Mouse (Mus musculus) ES-E14 (cell line): ENCODE data around the gene Atp2b4. TPM values are rescaled to one million over a fixed set of nuclear protein-coding genes. Genes with fewer than 3 reads are reported as not detected.

Experiments
- DNase-seq: peaks from one replicate; pipeline ENCODE4 v3.0.0-alpha.2; 2013; ENCODE audit warnings: low read depth, low spot score
- H3K27ac ChIP-seq: 2 replicates; pipeline ENCODE4 v1.5.1; 2012; ENCODE audit warnings: low read depth, mild to moderate bottlenecking, low read length, moderate library complexity, mixed read lengths; ENCODE audit not compliant: poor library complexity, insufficient read depth, severe bottlenecking
- H3K36me3 ChIP-seq: 2 replicates; pipeline ENCODE4 v1.6.1; 2012; ENCODE audit warnings: mild to moderate bottlenecking, low read length, moderate library complexity, mixed read lengths; ENCODE audit not compliant: control insufficient read depth, poor library complexity, insufficient read depth, severe bottlenecking
- H3K4me1 ChIP-seq, 2 experiments: fragments of 150-350 bp in 1 of 2; sonication (generic) in 1 of 2; 2 replicates each; pipeline ENCODE4 v1.6.1; 2012; ENCODE audit warnings: low read length in 2 of 2, mild to moderate bottlenecking in 1 of 2, mixed read lengths in 1 of 2; ENCODE audit not compliant: control insufficient read depth in 2 of 2, insufficient read depth in 2 of 2, poor library complexity in 1 of 2
- H3K4me3 ChIP-seq, 2 experiments: fragments of 150-350 bp in 1 of 2; sonication (generic) in 1 of 2; 2 replicates each; pipeline ENCODE4 v1.5.1; 2012; ENCODE audit warnings: low read length in 2 of 2, low read depth in 1 of 2, mild to moderate bottlenecking in 1 of 2, mixed read lengths in 1 of 2; ENCODE audit not compliant: insufficient read depth in 1 of 2, poor library complexity in 1 of 2, severe bottlenecking in 1 of 2
- H3K9ac ChIP-seq: 2 replicates; pipeline ENCODE4 v1.6.1; 2012; ENCODE audit warnings: low read depth, mild to moderate bottlenecking, low read length, mixed read lengths; ENCODE audit not compliant: poor library complexity, insufficient read depth, severe bottlenecking
- H3K9me3 ChIP-seq: fragments of 150-350 bp; sonication (generic); 2 replicates; pipeline ENCODE4 v1.6.1; 2012; ENCODE audit warnings: low read depth, mild to moderate bottlenecking, low read length; ENCODE audit not compliant: control insufficient read depth, insufficient read depth
- CHD2 ChIP-seq: IDR thresholded peaks from 2 replicates; pipeline ENCODE4 v1.6.1; 2014; ENCODE audit warnings: mild to moderate bottlenecking, low read depth, low read length, inconsistent platforms
- HCFC1 ChIP-seq: IDR thresholded peaks from 2 replicates; pipeline ENCODE4 v1.6.1; 2012; ENCODE audit warnings: low read length, inconsistent platforms, borderline replicate concordance; ENCODE audit not compliant: insufficient read depth
- MAFK ChIP-seq: IDR thresholded peaks from 2 replicates; pipeline ENCODE4 v1.6.1; 2014; ENCODE audit warnings: mild to moderate bottlenecking, low read depth, low read length, inconsistent platforms; ENCODE audit not compliant: insufficient read depth
- ZC3H11A ChIP-seq: IDR thresholded peaks from 2 replicates; pipeline ENCODE4 v1.6.1; 2012; ENCODE audit warnings: low read depth, mild to moderate bottlenecking, inconsistent platforms, low read length, borderline replicate concordance
- ZNF384 ChIP-seq: IDR thresholded peaks from 2 replicates; pipeline ENCODE4 v1.6.1; 2012; ENCODE audit warnings: low read depth, low read length, inconsistent platforms
- in situ Hi-C, 2 experiments: fragments of 600-800 bp; cut with MboI; formaldehyde crosslinking; loops; one replicate each; pipeline ENCODE4 v1.15.1; 2025; ENCODE audit warnings: low sequenced_read_pairs in 2 of 2, inconsistent platforms in 1 of 2; ENCODE audit not compliant: unreplicated experiment in 2 of 2
- total RNA-seq: library from RNA; depleted of rRNA; stranded (reverse); fragments of 300-350 nt; gene quantifications from 2 replicates; pipeline ENCODE4 v1.2.3, GENCODE M21; 2012

Gene Atp2b4
- total RNA-seq, 1 experiment = 9.8 TPM

- TF ChIP-seq ZC3H11A (no peak), CHD2 (no peak)
- H3K27ac ChIP-seq = no peak overlapping the region
- in situ Hi-C loops = no loop called here
- H3K9me3 ChIP-seq = no peaks in the 10 kb centered on the region
- H3K4me1 ChIP-seq = peaks cover 0 to 7% of the 10 kb centered on the region in 2 experiments; a peak in 2 of 4 replicates
- no peak for DNase-seq
- H3K4me3 ChIP-seq = peak overlapping the region; percentile 43 to 62; a peak in 2 of 4 replicates
- no peaks in the 10 kb centered on the region for H3K36me3 ChIP-seq
- H3K9ac ChIP-seq = no peak overlapping the region
Observed at GRCm38 (mm10) chr1:133799686-133800445, 975 bp downstream of the Atp2b4 start.

- TF ChIP-seq CHD2 (no peak), ZNF384 (no peak), MAFK (no peak)
- no peak overlapping the region for H3K4me3 ChIP-seq
- H3K27ac ChIP-seq = no peak overlapping the region
- no peaks in the 10 kb centered on the region for H3K36me3 ChIP-seq
- no peak overlapping the region for H3K9ac ChIP-seq
- peaks cover 0 to 7% of the 10 kb centered on the region in 2 experiments; a peak in 2 of 4 replicates for H3K4me1 ChIP-seq
- H3K9me3 ChIP-seq = no peaks in the 10 kb centered on the region
- no peak for DNase-seq
- in situ Hi-C loops = no loop called here
Observed at GRCm38 (mm10) chr1:133798821-133799415, 1.9 kb downstream of the Atp2b4 start.

- Histone ChIP-seq H3K9me3 (no peaks in the 10 kb centered on the region), H3K9ac (no peak overlapping the region), H3K4me1 (peaks cover 0 to 7% of the 10 kb centered on the region in 2 experiments; a peak in 2 of 4 replicates), H3K36me3 (no peaks in the 10 kb centered on the region), H3K4me3 (no peak overlapping the region), H3K27ac (no peak overlapping the region)
- in situ Hi-C loops = no loop called here
- TF ChIP-seq MAFK = no peak
- no peak for TF ChIP-seq ZC3H11A
- no peak for TF ChIP-seq ZNF384
- TF ChIP-seq CHD2 = no peak
- no peak for TF ChIP-seq HCFC1
- no peak for DNase-seq
Observed at GRCm38 (mm10) chr1:133797979-133798820, 2.6 kb downstream of the Atp2b4 start.

GRCm38 (mm10) chr1:133797327-133797978, 3.4 kb downstream of the Atp2b4 start:
- TF ChIP-seq ZNF384 = no peak
- no peak for TF ChIP-seq CHD2
- TF ChIP-seq ZC3H11A = no peak
- TF ChIP-seq MAFK = no peak
- TF ChIP-seq HCFC1 = no peak

More at GRCm38 (mm10) chr1:133797327-133797978, 3.4 kb downstream of the Atp2b4 start:
- no peak overlapping the region for H3K9ac ChIP-seq
- no peaks in the 10 kb centered on the region for H3K9me3 ChIP-seq
- H3K27ac ChIP-seq = no peak overlapping the region
- in situ Hi-C loops = no loop called here
- no peak overlapping the region for H3K4me3 ChIP-seq
- peaks cover 0 to 7% of the 10 kb centered on the region in 2 experiments; a peak in 2 of 4 replicates for H3K4me1 ChIP-seq
- no peak for DNase-seq
- no peaks in the 10 kb centered on the region for H3K36me3 ChIP-seq
